Mouse (Mus musculus) olfactory bulb, adult 2 months (tissue): ENCODE measurements around the gene Wfdc12.

Experiments
- CTCF ChIP-seq: fragments of 200-500 bp; IDR thresholded peaks from 2 replicates; pipeline ENCODE4 v1.5.1; 2012; ENCODE audit warnings: low read depth, mild to moderate bottlenecking, low read length, moderate library complexity; ENCODE audit not compliant: insufficient read depth
- POLR2A ChIP-seq: fragments of 200-500 bp; IDR thresholded peaks from 2 replicates; pipeline ENCODE4 v1.6.1; 2012; ENCODE audit warnings: mild to moderate bottlenecking, low read depth, low read length, moderate library complexity; ENCODE audit not compliant: insufficient read depth

DNA sequence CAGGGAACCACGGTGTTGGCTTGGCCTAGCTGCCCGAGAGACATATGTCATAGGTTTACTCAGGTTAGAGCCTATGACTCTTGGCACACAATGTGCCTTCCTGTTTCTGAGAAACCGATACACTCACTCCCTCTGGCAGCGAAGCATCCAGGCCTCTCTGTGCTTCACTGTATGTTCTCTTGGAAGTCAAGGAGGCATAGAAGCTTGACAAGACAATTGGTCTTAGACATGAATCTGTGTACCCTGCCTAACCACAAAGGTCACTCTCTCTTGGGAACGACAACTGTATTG is 6.2 kb upstream of the Wfdc12 start:
- TF ChIP-seq CTCF (no peak), POLR2A (no peak)
